Mouse (Mus musculus): ENCODE data around the gene Trim38. TPM values are rescaled to one million over a fixed set of nuclear protein-coding genes. Genes with fewer than 3 reads are reported as not detected.
A peak's percentile ranks its signal among the peaks of the same experiment; 100 is the strongest.
"Not testable (repeated sequence)": the region's sequence is repeated elsewhere in the genome, so short reads cannot be mapped to it uniquely, and the experiment has no call there.

Trim38 gene
- polyA plus RNA-seq, 1 experiment: not detected

GRCm38 (mm10) chr13:23742007-23742406, 27.7 kb upstream of the Trim38 start:
- Histone ChIP-seq H3K4me3 (ENCODE audit: insufficient read depth, low read depth, low read length) (no peak overlapping the region), H3K27ac (replicated peaks; ENCODE audit: low read depth, low read length) (no peak overlapping the region), H3K4me1 (ENCODE audit: control insufficient read depth, insufficient read depth, insufficient read length, low read length) (no peaks in the 10 kb centered on the region)

- Histone ChIP-seq H3K27ac (replicated peaks; ENCODE audit: low read depth, low read length) (no peak overlapping the region), H3K4me1 (ENCODE audit: control insufficient read depth, insufficient read depth, insufficient read length, low read length) (no peaks in the 10 kb centered on the region), H3K4me3 (ENCODE audit: insufficient read depth, low read depth, low read length) (no peak overlapping the region)
Measured at GRCm38 (mm10) chr13:23743215-23743614, 26.5 kb upstream of the Trim38 start.

GRCm38 (mm10) chr13:23743963-23744362, 25.8 kb upstream of the Trim38 start:
- Histone ChIP-seq H3K4me1 (ENCODE audit: control insufficient read depth, insufficient read depth, insufficient read length, low read length) (no peaks in the 10 kb centered on the region), H3K27ac (replicated peaks; ENCODE audit: low read depth, low read length) (no peak overlapping the region), H3K4me3 (ENCODE audit: insufficient read depth, low read depth, low read length) (no peak overlapping the region)

- Histone ChIP-seq H3K27ac (replicated peaks; ENCODE audit: low read depth, low read length) (no peak overlapping the region), H3K4me1 (ENCODE audit: control insufficient read depth, insufficient read depth, insufficient read length, low read length) (no peaks in the 10 kb centered on the region), H3K4me3 (ENCODE audit: insufficient read depth, low read depth, low read length) (peak overlapping the region; percentile 53; the same call in 1 of the 2 replicates)
Measured at GRCm38 (mm10) chr13:23744421-23745380, 25.0 kb upstream of the Trim38 start.

GRCm38 (mm10) chr13:23745381-23746161, 24.1 kb upstream of the Trim38 start, which contains the start of gene Hist1h3c:
Hist1h3c (minus strand) TSS chr13:23745602.
- Histone ChIP-seq H3K4me3 (ENCODE audit: insufficient read depth, low read depth, low read length) (peak within 1 kb of the TSS; percentile 54), H3K27ac (replicated peaks; ENCODE audit: low read depth, low read length) (peak within 1 kb of the TSS; percentile 80), H3K4me1 (ENCODE audit: control insufficient read depth, insufficient read depth, insufficient read length, low read length) (no peaks in the 10 kb centered on the region)

GRCm38 (mm10) chr13:23746201-23747080, 23.3 kb upstream of the Trim38 start, which contains the start of gene Hist1h2bb:
Hist1h2bb (plus strand) TSS chr13:23746734.
- not testable (repeated sequence) for H3K4me1 ChIP-seq (ENCODE audit: control insufficient read depth, insufficient read depth, insufficient read length, low read length)
- Histone ChIP-seq H3K4me3 (ENCODE audit: insufficient read depth, low read depth, low read length) (peak within 1 kb of the TSS; percentile 54), H3K27ac (replicated peaks; ENCODE audit: low read depth, low read length) (peak within 1 kb of the TSS; percentile 80)

GRCm38 (mm10) chr13:23747081-23747891, 22.4 kb upstream of the Trim38 start:
- H3K4me1 ChIP-seq (ENCODE audit: control insufficient read depth, insufficient read depth, insufficient read length, low read length): peaks cover 2% of the 10 kb centered on the region; the same call in 1 of the 2 replicates
- peak overlapping the region; percentile 33; the same call in 1 of the 2 replicates for H3K4me3 ChIP-seq (ENCODE audit: insufficient read depth, low read depth, low read length)
- no peak overlapping the region for H3K27ac ChIP-seq (replicated peaks; ENCODE audit: low read depth, low read length)

- Histone ChIP-seq H3K4me1 (ENCODE audit: control insufficient read depth, insufficient read depth, insufficient read length, low read length) (peaks cover 2% of the 10 kb centered on the region; the same call in 1 of the 2 replicates), H3K27ac (replicated peaks; ENCODE audit: low read depth, low read length) (no peak overlapping the region), H3K4me3 (ENCODE audit: insufficient read depth, low read depth, low read length) (no peak overlapping the region)
Measured at GRCm38 (mm10) chr13:23747892-23748288, 21.8 kb upstream of the Trim38 start.

- no peak overlapping the region for H3K4me3 ChIP-seq (ENCODE audit: insufficient read depth, low read depth, low read length)
- H3K27ac ChIP-seq (replicated peaks; ENCODE audit: low read depth, low read length): no peak overlapping the region
- peaks cover 2% of the 10 kb centered on the region; the same call in 1 of the 2 replicates for H3K4me1 ChIP-seq (ENCODE audit: control insufficient read depth, insufficient read depth, insufficient read length, low read length)
Measured at GRCm38 (mm10) chr13:23749563-23750121, 20.1 kb upstream of the Trim38 start.

- not testable (repeated sequence) for H3K4me1 ChIP-seq (ENCODE audit: control insufficient read depth, insufficient read depth, insufficient read length, low read length)
- H3K27ac ChIP-seq (replicated peaks; ENCODE audit: low read depth, low read length): peak within 1 kb of the TSS; percentile 39
- H3K4me3 ChIP-seq (ENCODE audit: insufficient read depth, low read depth, low read length): peak within 1 kb of the TSS; percentile 69
Measured at GRCm38 (mm10) chr13:23750839-23751477, 18.8 kb upstream of the Trim38 start, which contains the start of gene Hist1h2ab. Hist1h2ab (plus strand) TSS chr13:23751126.

- H3K4me1 ChIP-seq (ENCODE audit: control insufficient read depth, insufficient read depth, insufficient read length, low read length): peaks cover 2% of the 10 kb centered on the region; the same call in 1 of the 2 replicates
- peak overlapping the region; percentile 39 for H3K27ac ChIP-seq (replicated peaks; ENCODE audit: low read depth, low read length)
- H3K4me3 ChIP-seq (ENCODE audit: insufficient read depth, low read depth, low read length): peak overlapping the region; percentile 23; the same call in 1 of the 2 replicates
Measured at GRCm38 (mm10) chr13:23751478-23751956, 18.2 kb upstream of the Trim38 start.

- peak within 1 kb of the TSS; percentile 69 for H3K4me3 ChIP-seq (ENCODE audit: insufficient read depth, low read depth, low read length)
- peak within 1 kb of the TSS; percentile 39 for H3K27ac ChIP-seq (replicated peaks; ENCODE audit: low read depth, low read length)
- H3K4me1 ChIP-seq (ENCODE audit: control insufficient read depth, insufficient read depth, insufficient read length, low read length): not testable (repeated sequence)
Measured at GRCm38 (mm10) chr13:23752067-23752741, 17.5 kb upstream of the Trim38 start, which contains the start of gene Hist1h3b. Hist1h3b (plus strand) TSS chr13:23752267.

Data from brown adipose tissue, adult 24 weeks (tissue).